Mouse (Mus musculus) brain, adult 2 months (tissue): ENCODE data around the gene Otub2.
A peak's percentile ranks its signal among the peaks of the same experiment; 100 is the strongest.

Experiments
- DNase-seq: peaks from one replicate; pipeline ENCODE4 v3.0.0; 2011; ENCODE audit warnings: low read depth, low spot score

Otub2 gene

GRCm38 (mm10) chr12:103388505-103389347 is at the start of gene Otub2:
Gene Otub2, plus strand, starts transcription at chr12:103388682.
- DNase-seq: peak; percentile 99

GRCm38 (mm10) chr12:103341212-103341611 is 47.3 kb upstream of the Otub2 start:
- no peak for DNase-seq

GRCm38 (mm10) chr12:103343456-103343855 is 45.0 kb upstream of the Otub2 start:
- peak; percentile 58 for DNase-seq

- DNase-seq: no peak
Observed at GRCm38 (mm10) chr12:103344934-103345333, 43.5 kb upstream of the Otub2 start.

GRCm38 (mm10) chr12:103346945-103347344 is 41.5 kb upstream of the Otub2 start:
- peak; percentile 87 for DNase-seq

- no peak for DNase-seq
Observed at GRCm38 (mm10) chr12:103347406-103347805, 41.1 kb upstream of the Otub2 start.

- peak; percentile 92 for DNase-seq
Observed at GRCm38 (mm10) chr12:103348506-103348905, 40.0 kb upstream of the Otub2 start.

GRCm38 (mm10) chr12:103352735-103353134 is 35.7 kb upstream of the Otub2 start:
- DNase-seq: no peak

- peak; percentile 86 for DNase-seq
Observed at GRCm38 (mm10) chr12:103353538-103353937, 34.9 kb upstream of the Otub2 start.

- DNase-seq: peak; percentile 49
Observed at GRCm38 (mm10) chr12:103355746-103356414, 32.6 kb upstream of the Otub2 start, which contains the start of gene Asb2. Gene Asb2, minus strand, starts transcription at chr12:103356001.

- peak; percentile 69 for DNase-seq
Observed at GRCm38 (mm10) chr12:103356415-103356748, 32.1 kb upstream of the Otub2 start.

- peak; percentile 40 for DNase-seq
Observed at GRCm38 (mm10) chr12:103358216-103358615, 30.3 kb upstream of the Otub2 start.

- peak; percentile 39 for DNase-seq
Observed at GRCm38 (mm10) chr12:103358951-103359801, 29.3 kb upstream of the Otub2 start.

- no peak for DNase-seq
Observed at GRCm38 (mm10) chr12:103360812-103361211, 27.7 kb upstream of the Otub2 start.

GRCm38 (mm10) chr12:103361539-103362307 is 26.8 kb upstream of the Otub2 start:
- no peak for DNase-seq

GRCm38 (mm10) chr12:103362336-103362735 is 26.1 kb upstream of the Otub2 start:
- no peak for DNase-seq

- DNase-seq: no peak
Observed at GRCm38 (mm10) chr12:103367171-103367570, 21.3 kb upstream of the Otub2 start.

- peak; percentile 62 for DNase-seq
Observed at GRCm38 (mm10) chr12:103367620-103368325, 20.7 kb upstream of the Otub2 start.

GRCm38 (mm10) chr12:103368326-103368669 is 20.2 kb upstream of the Otub2 start:
- no peak for DNase-seq

GRCm38 (mm10) chr12:103368777-103369176 is 19.7 kb upstream of the Otub2 start:
- no peak for DNase-seq

- DNase-seq: no peak
Observed at GRCm38 (mm10) chr12:103370861-103371260, 17.6 kb upstream of the Otub2 start.
